Mouse (Mus musculus) CH12.LX (cell line): ENCODE data around the gene Cyp11a1. TPM values are rescaled to one million over a fixed set of nuclear protein-coding genes. Genes with fewer than 3 reads are reported as not detected.

Experiments used
- DNase-seq: peaks from one replicate; pipeline ENCODE4 v3.0.0-alpha.2; 2013; ENCODE audit errors: extremely low read depth
- H3K27ac ChIP-seq: 2 replicates; pipeline ENCODE4 v1.5.1; 2012; ENCODE audit warnings: low read depth, mild to moderate bottlenecking, control low read depth, moderate library complexity; ENCODE audit not compliant: insufficient read depth
- H3K27me3 ChIP-seq: replicated peaks from 2 replicates; pipeline ENCODE3; 2012; ENCODE audit warnings: inconsistent platforms
- H3K36me3 ChIP-seq, 2 experiments: replicated peaks in 1 of 2; 2 replicates each; pipeline versions ENCODE3 to v1.6.1; 2012; ENCODE audit warnings: inconsistent platforms in 1 of 2, low read length in 1 of 2, mild to moderate bottlenecking in 1 of 2, mixed read lengths in 1 of 2, moderate library complexity in 1 of 2; ENCODE audit not compliant: control insufficient read depth in 1 of 2, insufficient read depth in 1 of 2
- H3K4me1 ChIP-seq, 2 experiments: 2 replicates each; pipeline ENCODE4 v1.6.1; 2012; ENCODE audit warnings: inconsistent platforms in 1 of 2, moderate library complexity in 1 of 2; ENCODE audit not compliant: insufficient read depth in 2 of 2, control insufficient read depth in 1 of 2
- H3K4me2 ChIP-seq: 2 replicates; pipeline ENCODE4 v1.6.1; 2012; ENCODE audit warnings: low read depth, mild to moderate bottlenecking, control low read depth; ENCODE audit not compliant: poor library complexity, insufficient read depth, severe bottlenecking
- H3K4me3 ChIP-seq, 3 experiments: fragments of 150-350 bp in 1 of 3; sonication (generic) in 1 of 3; replicated peaks in 1 of 3; 2 replicates each; pipeline versions ENCODE3 to v1.5.1; 2011 to 2012; ENCODE audit warnings: low read depth in 2 of 3, low read length in 2 of 3, mild to moderate bottlenecking in 2 of 3, moderate library complexity in 2 of 3, control low read depth in 1 of 3, improper control_type of control experiment in 1 of 3, inconsistent platforms in 1 of 3, mixed read lengths in 1 of 3; ENCODE audit not compliant: poor library complexity in 1 of 3
- H3K79me2 ChIP-seq: replicated peaks from 2 replicates; pipeline ENCODE4 v1.6.1; 2012; ENCODE audit warnings: mild to moderate bottlenecking, moderate library complexity; ENCODE audit not compliant: control insufficient read depth, poor library complexity, insufficient read depth, severe bottlenecking; ENCODE audit errors: extremely low read depth
- H3K9ac ChIP-seq: 2 replicates; pipeline ENCODE4 v1.6.1; 2012; ENCODE audit warnings: low read depth, mild to moderate bottlenecking, control low read depth, moderate library complexity; ENCODE audit not compliant: insufficient read depth
- H3K9me3 ChIP-seq: replicated peaks from 2 replicates; pipeline ENCODE3; 2012; ENCODE audit warnings: low read length, inconsistent platforms, mixed read lengths
- BHLHE40 ChIP-seq: IDR thresholded peaks from 2 replicates; pipeline ENCODE4 v1.6.1; 2011; ENCODE audit warnings: mild to moderate bottlenecking, low read depth, low read length, improper control_type of control experiment
- CHD1 ChIP-seq: IDR thresholded peaks from 2 replicates; pipeline ENCODE4 v1.6.1; 2012; ENCODE audit warnings: low read depth, low read length, improper control_type of control experiment, inconsistent platforms
- CHD2 ChIP-seq: IDR thresholded peaks from 2 replicates; pipeline ENCODE4 v1.6.1; 2011; ENCODE audit warnings: low read length, improper control_type of control experiment
- E2F4 ChIP-seq: IDR thresholded peaks from 2 replicates; pipeline ENCODE4 v1.6.1; 2011; ENCODE audit warnings: low read depth, low read length, improper control_type of control experiment; ENCODE audit not compliant: insufficient replicate concordance
- ELF1 ChIP-seq: IDR thresholded peaks from 2 replicates; pipeline ENCODE4 v1.6.1; 2014; ENCODE audit warnings: low read depth, mild to moderate bottlenecking, inconsistent platforms, low read length, improper control_type of control experiment
- EP300 ChIP-seq: IDR thresholded peaks from 2 replicates; pipeline ENCODE4 v1.6.1; 2011; ENCODE audit warnings: low read length, improper control_type of control experiment
- ETS1 ChIP-seq: conservative IDR thresholded peaks from 2 replicates; pipeline ENCODE4 v1.6.1; 2012; ENCODE audit warnings: low read depth, mild to moderate bottlenecking, inconsistent platforms, low read length, improper control_type of control experiment, moderate library complexity
- GABPA ChIP-seq: IDR thresholded peaks from 2 replicates; pipeline ENCODE4 v1.6.1; 2012; ENCODE audit warnings: low read depth, low read length, improper control_type of control experiment, inconsistent platforms; ENCODE audit not compliant: insufficient replicate concordance
- HCFC1 ChIP-seq: IDR thresholded peaks from 2 replicates; pipeline ENCODE4 v1.6.1; 2012; ENCODE audit warnings: low read depth, mild to moderate bottlenecking, inconsistent platforms, low read length, improper control_type of control experiment
- IRF4 ChIP-seq: IDR thresholded peaks from 2 replicates; pipeline ENCODE4 v1.6.1; 2014; ENCODE audit warnings: low read depth, mild to moderate bottlenecking, inconsistent platforms, low read length, improper control_type of control experiment
- JUN ChIP-seq: IDR thresholded peaks from 2 replicates; pipeline ENCODE4 v1.6.1; 2011; ENCODE audit warnings: low read depth, mild to moderate bottlenecking, low read length, improper control_type of control experiment, moderate library complexity; ENCODE audit not compliant: insufficient read depth
- JUND ChIP-seq: conservative IDR thresholded peaks from 2 replicates; pipeline ENCODE4 v1.6.1; 2011; ENCODE audit warnings: low read depth, low read length, improper control_type of control experiment
- KAT2A ChIP-seq: IDR thresholded peaks from 2 replicates; pipeline ENCODE4 v1.6.1; 2012; ENCODE audit warnings: low read length, improper control_type of control experiment, inconsistent platforms; ENCODE audit not compliant: insufficient replicate concordance
- MAFK ChIP-seq: IDR thresholded peaks from 2 replicates; pipeline ENCODE4 v1.6.1; 2011; ENCODE audit warnings: low read length, improper control_type of control experiment; ENCODE audit not compliant: insufficient replicate concordance
- MAX ChIP-seq: IDR thresholded peaks from 2 replicates; pipeline ENCODE4 v1.6.1; 2011; ENCODE audit warnings: low read length, improper control_type of control experiment
- MAZ ChIP-seq: IDR thresholded peaks from 2 replicates; pipeline ENCODE4 v1.6.1; 2012; ENCODE audit warnings: low read depth, mild to moderate bottlenecking, inconsistent platforms, low read length, improper control_type of control experiment, moderate library complexity
- MXI1 ChIP-seq: IDR thresholded peaks from 2 replicates; pipeline ENCODE4 v1.6.1; 2011; ENCODE audit warnings: mild to moderate bottlenecking, low read depth, low read length, improper control_type of control experiment
- MYC ChIP-seq: IDR thresholded peaks from 2 replicates; pipeline ENCODE4 v1.6.1; 2011; ENCODE audit warnings: low read depth, mild to moderate bottlenecking, improper control_type of control experiment, low read length
- NELFE ChIP-seq: IDR thresholded peaks from 2 replicates; pipeline ENCODE4 v1.6.1; 2011; ENCODE audit warnings: low read depth, low read length, improper control_type of control experiment
- PAX5 ChIP-seq: IDR thresholded peaks from 2 replicates; pipeline ENCODE4 v1.6.1; 2012; ENCODE audit warnings: low read length, inconsistent platforms, mixed read lengths
- POLR2AphosphoS2 ChIP-seq: IDR thresholded peaks from 2 replicates; pipeline ENCODE4 v1.6.1; 2011; ENCODE audit warnings: low read depth, low read length, improper control_type of control experiment
- RCOR1 ChIP-seq: conservative IDR thresholded peaks from 2 replicates; pipeline ENCODE4 v1.6.1; 2012; ENCODE audit warnings: low read depth, mild to moderate bottlenecking, inconsistent platforms, low read length, improper control_type of control experiment
- SIN3A ChIP-seq: IDR thresholded peaks from 2 replicates; pipeline ENCODE4 v1.6.1; 2012; ENCODE audit warnings: low read length, improper control_type of control experiment, inconsistent platforms
- TBP ChIP-seq: conservative IDR thresholded peaks from 2 replicates; pipeline ENCODE4 v1.6.1; 2011; ENCODE audit warnings: low read depth, low read length, improper control_type of control experiment
- TCF12 ChIP-seq: IDR thresholded peaks from 2 replicates; pipeline ENCODE4 v1.6.1; 2014; ENCODE audit warnings: low read depth, mild to moderate bottlenecking, inconsistent platforms, low read length, improper control_type of control experiment
- UBTF ChIP-seq: IDR thresholded peaks from 2 replicates; pipeline ENCODE4 v1.6.1; 2012; ENCODE audit warnings: low read depth, mild to moderate bottlenecking, inconsistent platforms, low read length, improper control_type of control experiment, moderate library complexity
- USF2 ChIP-seq: conservative IDR thresholded peaks from 2 replicates; pipeline ENCODE4 v1.6.1; 2011; ENCODE audit warnings: low read depth, low read length, improper control_type of control experiment
- ZC3H11A ChIP-seq: IDR thresholded peaks from 2 replicates; pipeline ENCODE4 v1.6.1; 2012; ENCODE audit warnings: low read depth, mild to moderate bottlenecking, inconsistent platforms, low read length, improper control_type of control experiment
- ZKSCAN1 ChIP-seq: IDR thresholded peaks from 2 replicates; pipeline ENCODE4 v1.6.1; 2012; ENCODE audit warnings: low read depth, inconsistent platforms, low read length, improper control_type of control experiment, borderline replicate concordance
- ZMIZ1 ChIP-seq: IDR thresholded peaks from 2 replicates; pipeline ENCODE4 v1.6.1; 2012; ENCODE audit warnings: low read depth, mild to moderate bottlenecking, inconsistent platforms, low read length, improper control_type of control experiment
- ZNF384 ChIP-seq: IDR thresholded peaks from 2 replicates; pipeline ENCODE4 v1.6.1; 2012; ENCODE audit warnings: low read depth, low read length, improper control_type of control experiment, inconsistent platforms
- dilution Hi-C: fragments of 300-500 bp; cut with MboI; formaldehyde crosslinking; loops from 2 replicates; pipeline ENCODE4 v1.14.3; 2020; ENCODE audit warnings: low sequenced_read_pairs; ENCODE audit not compliant: extremely low pct_unique_long_range_greater_than_20kb, extremely low pct_ligation_motif_present
- in situ Hi-C: fragments of 300-500 bp; cut with MboI; formaldehyde crosslinking; loops from 3 replicates; pipeline ENCODE4 v1.14.3; 2019; ENCODE audit warnings: low sequenced_read_pairs, low pct_ligation_motif_present, low pct_unique_long_range_greater_than_20kb, mixed read lengths
- polyA plus RNA-seq: library from polyadenylated mRNA; unstranded; fragments of >175 nt; gene quantifications from 2 replicates; pipeline ENCODE4 v1.2.1, GENCODE M21; 2012; ENCODE audit warnings: low read depth; ENCODE audit not compliant: insufficient read length
- total RNA-seq, 2 experiments: library from RNA; depleted of rRNA; stranded (reverse); fragments of 300-350 nt in 1 of 2; fragments of >200 nt in 1 of 2; gene quantifications; 2 replicates each; pipeline ENCODE4 v1.2.3; 2012 to 2014

Gene Cyp11a1
- total and polyA plus RNA-seq, 3 experiments = 2.6 to 12.8 (median 9.0) TPM

DNA sequence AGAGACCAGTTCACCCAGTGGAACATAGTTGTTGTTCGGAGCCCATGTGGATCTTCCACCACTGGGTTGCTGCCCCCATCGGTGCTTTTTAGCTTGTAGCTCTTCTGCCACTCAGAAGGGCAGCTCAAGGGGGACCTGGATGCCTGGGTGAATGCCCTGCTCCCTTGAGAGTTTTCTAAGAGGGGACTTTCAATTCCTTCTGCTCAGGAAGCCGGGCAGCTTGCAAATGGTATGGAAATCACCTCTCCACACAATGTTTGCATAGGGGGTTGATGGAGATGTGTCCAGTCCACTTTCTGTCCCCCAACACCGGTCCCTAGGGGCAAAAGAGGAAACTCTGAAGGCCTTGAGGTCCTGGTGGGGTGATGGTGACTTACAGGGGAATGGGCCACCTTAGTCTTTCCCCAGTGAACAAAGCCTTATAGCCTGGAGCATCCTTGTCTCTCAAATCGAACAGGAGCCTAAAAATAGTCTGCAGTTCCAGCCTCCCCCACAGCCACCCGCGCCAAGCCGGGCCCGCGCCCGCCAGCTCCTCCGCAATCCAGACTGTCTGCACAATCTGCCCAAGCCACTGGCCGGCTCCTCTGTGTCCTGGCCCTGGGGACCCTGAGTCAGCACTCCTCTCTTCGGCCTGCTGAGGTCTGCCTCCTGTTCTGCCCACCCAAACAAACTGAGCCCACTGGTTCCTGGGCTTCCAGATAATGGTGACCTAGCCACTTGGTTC, 38.8 kb upstream of the Cyp11a1 start (continued):
- TF ChIP-seq GABPA (no peak), ZC3H11A (no peak), ZNF384 (peak; percentile 45), ETS1 (peak; percentile 96), MYC (peak; percentile 63), TBP (peak; percentile 74), SIN3A (peak; percentile 95), UBTF (peak; percentile 69), ELF1 (peak; percentile 62), IRF4 (peak; percentile 97), RCOR1 (peak; percentile 88; the same call in 1 of the 2 replicates), NELFE (0 out of 2 replicates have a peak, but pooled peaks have one; percentile 44)

DNA sequence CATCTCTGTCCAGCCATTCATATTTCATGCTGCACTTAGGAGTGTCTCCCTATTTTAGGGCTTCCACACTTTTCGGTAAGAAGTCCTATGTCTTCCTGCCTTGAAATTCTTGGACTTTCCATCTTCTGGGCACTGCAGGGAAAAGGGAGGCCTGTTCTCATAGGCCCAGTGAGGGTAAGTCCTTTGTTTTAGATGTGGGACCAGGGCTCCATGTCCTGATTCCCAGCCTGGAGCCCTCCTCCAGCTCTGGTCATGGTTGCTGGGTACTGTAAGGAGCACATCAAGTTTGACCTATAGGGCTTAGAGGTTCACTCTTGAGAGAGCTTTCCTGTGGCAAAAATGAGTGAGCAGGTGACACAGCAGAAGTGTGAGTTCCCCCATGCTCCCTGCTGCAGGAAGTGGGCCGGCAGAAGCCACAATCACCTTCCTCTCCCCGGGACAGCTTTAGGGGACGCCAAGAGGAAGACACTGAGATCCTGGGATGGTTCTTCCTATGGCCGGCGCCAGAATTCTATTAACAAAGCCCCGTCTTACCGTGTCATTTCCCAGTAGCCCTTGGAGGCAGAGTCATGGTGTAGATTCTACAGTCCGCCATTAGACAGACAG, 37.9 kb upstream of the Cyp11a1 start:
- Histone ChIP-seq H3K9ac (peak overlapping the region; percentile 77), H3K4me2 (peak overlapping the region; percentile 40), H3K36me3 (peaks cover 0 to 4% of the 10 kb centered on the region in 2 experiments), H3K9me3 (no peaks in the 10 kb centered on the region), H3K27me3 (no peaks in the 10 kb centered on the region), H3K79me2 (no peaks in the 10 kb centered on the region), H3K4me1 (peaks cover 75 to 98% of the 10 kb centered on the region in 2 experiments), H3K27ac (peak overlapping the region; percentile 99), H3K4me3 (peak overlapping the region in 2 of 3 experiments; percentile 23 to 33)
- in situ Hi-C loops = no loop called here
- TF ChIP-seq PAX5 (no peak), USF2 (no peak), EP300 (peak; percentile 78; the same call in 1 of the 2 replicates), BHLHE40 (peak; percentile 88), MAX (peak; percentile 54; the same call in 1 of the 2 replicates), POLR2AphosphoS2 (0 out of 2 replicates have a peak, but pooled peaks have one; percentile 46), MAZ (peak; percentile 62), CHD1 (0 out of 2 replicates have a peak, but pooled peaks have one; percentile 32), E2F4 (no peak), ZC3H11A (no peak), TCF12 (0 out of 2 replicates have a peak, but pooled peaks have one; percentile 57), GABPA (no peak), MYC (peak; percentile 67; the same call in 1 of the 2 replicates), CHD2 (no peak; the same call in 1 of the 2 replicates), TBP (no peak), MAFK (peak; percentile 67; the same call in 1 of the 2 replicates), UBTF (peak; percentile 43), ZNF384 (no peak), KAT2A (0 out of 2 replicates have a peak, but pooled peaks have one; percentile 17), JUN (peak; percentile 27; the same call in 1 of the 2 replicates), ZKSCAN1 (no peak), ELF1 (peak; percentile 58; the same call in 1 of the 2 replicates), ETS1 (peak; percentile 82), IRF4 (0 out of 2 replicates have a peak, but pooled peaks have one; percentile 19), MXI1 (no peak; the same call in 1 of the 2 replicates), HCFC1 (peak; percentile 38; the same call in 1 of the 2 replicates), RCOR1 (no peak), SIN3A (no peak), ZMIZ1 (0 out of 2 replicates have a peak, but pooled peaks have one; percentile 28), JUND (peak; percentile 60; the same call in 1 of the 2 replicates)
- dilution Hi-C loops = no loop called here
- DNase-seq = no peak
